9 mouse cellular contexts compared by ENCODE assay signal in genomic region chr1:64408807-64409582, GRCm38 (mm10).
DNase-seq lines count a peak whose midpoint lies in the region; ATAC-seq and TF ChIP-seq lines count a peak whose summit lies in the region.
"Had no signal": no experiment of that assay in that cellular context is flagged by ENCODE, and none has a peak within 500 bp of the region (broad histone marks: within the 10 kb centered on the region; RNA-seq: fewer than 3 reads in every experiment).

No protein-coding gene starts in this region.

- TF ChIP-seq CTCF in liver, postnatal 0 days (IDR thresholded peaks at IDR 0.05; ENCODE audit: low read depth): no peak

- no peak overlapping the region for H3K4me2 ChIP-seq in hindbrain, embryonic 15.5 days
- H3K4me2 ChIP-seq in hindbrain, embryonic 12.5 days (replicated peaks): no peak overlapping the region
- H3K4me2 ChIP-seq in liver, postnatal 0 days (ENCODE audit: low read depth, low read length): no peak overlapping the region
- no peak overlapping the region for H3K4me2 ChIP-seq in heart, embryonic 11.5 days

- no peaks in the 10 kb centered on the region for H3K36me3 ChIP-seq in hindbrain, embryonic 15.5 days
- no peaks in the 10 kb centered on the region for H3K36me3 ChIP-seq in hindbrain, embryonic 12.5 days
- H3K36me3 ChIP-seq in liver, postnatal 0 days (replicated peaks; ENCODE audit: insufficient read depth, low read length): no peaks in the 10 kb centered on the region
- H3K36me3 ChIP-seq in heart, embryonic 11.5 days (ENCODE audit: control insufficient read depth, insufficient read depth, low read length): no peaks in the 10 kb centered on the region

- H3K9me3 ChIP-seq in hindbrain, embryonic 15.5 days: no peaks in the 10 kb centered on the region
- H3K9me3 ChIP-seq in hindbrain, embryonic 12.5 days (replicated peaks): no peaks in the 10 kb centered on the region
- H3K9me3 ChIP-seq in liver, postnatal 0 days (ENCODE audit: low read length): no peaks in the 10 kb centered on the region
- H3K9me3 ChIP-seq in heart, embryonic 11.5 days (replicated peaks; ENCODE audit: control insufficient read depth, low read length): no peaks in the 10 kb centered on the region

- H3K9ac ChIP-seq in hindbrain, embryonic 15.5 days: no peak overlapping the region
- no peak overlapping the region for H3K9ac ChIP-seq in hindbrain, embryonic 12.5 days
- H3K9ac ChIP-seq in liver, postnatal 0 days (replicated peaks): no peak overlapping the region
- no peak overlapping the region for H3K9ac ChIP-seq in heart, embryonic 11.5 days (ENCODE audit: low read depth, low read length)

- 47% methylated on average over 4 of the region's 4 CpGs for WGBS in hindbrain, embryonic 15.5 days
- WGBS in hindbrain, embryonic 12.5 days: 72% methylated on average over 4 of the region's 4 CpGs
- WGBS in liver, postnatal 0 days (ENCODE audit: insufficient replicate concordance): 74% methylated on average over 4 of the region's 4 CpGs
- WGBS in heart, embryonic 11.5 days (ENCODE audit: insufficient replicate concordance): 73% methylated on average over 4 of the region's 4 CpGs

- peak; percentile 39 for DNase-seq in adrenal gland, adult 8-10 months
- DNase-seq in cerebellum, postnatal 25 days: peak; percentile 74 to 87
- DNase-seq in left cerebral cortex, adult 11 months (ENCODE audit: low spot score): peak; percentile 17
- DNase-seq in liver, postnatal 0 days: no peak

- peak; percentile 74; the same call in 1 of the 2 replicates for ATAC-seq in hindbrain, embryonic 15.5 days (ENCODE audit: low FRiP score, low read depth)
- no peak for ATAC-seq in hindbrain, embryonic 12.5 days (ENCODE audit: low FRiP score)
- ATAC-seq in liver, postnatal 0 days: no peak
- ATAC-seq in activated CD4-positive, CD25-positive, alpha-beta regulatory T cell, adult 4 months: no peak
- ATAC-seq in heart, embryonic 11.5 days (replicated peaks; ENCODE audit: insufficient number of reproducible peaks, low FRiP score, low TSS enrichment): no peak

- peak overlapping the region; percentile 51 for H3K27ac ChIP-seq in hindbrain, embryonic 15.5 days (replicated peaks)
- no peak overlapping the region for H3K27ac ChIP-seq in hindbrain, embryonic 12.5 days
- H3K27ac ChIP-seq in liver, postnatal 0 days (ENCODE audit: low read depth): no peak overlapping the region
- H3K27ac ChIP-seq in heart, embryonic 11.5 days (ENCODE audit: low read depth, low read length): no peak overlapping the region

- H3K4me3 ChIP-seq in hindbrain, embryonic 15.5 days: no peak overlapping the region
- H3K4me3 ChIP-seq in hindbrain, embryonic 12.5 days: no peak overlapping the region
- H3K4me3 ChIP-seq in liver, postnatal 0 days (ENCODE audit: low read depth, low read length): no peak overlapping the region
- H3K4me3 ChIP-seq in heart, embryonic 11.5 days (ENCODE audit: low read depth, low read length): no peak overlapping the region
- H3K4me3 ChIP-seq: myocyte had no signal

- H3K27me3 ChIP-seq in hindbrain, embryonic 15.5 days: no peaks in the 10 kb centered on the region
- H3K27me3 ChIP-seq in hindbrain, embryonic 12.5 days: no peaks in the 10 kb centered on the region
- H3K27me3 ChIP-seq in liver, postnatal 0 days (ENCODE audit: insufficient read depth, low read length): no peaks in the 10 kb centered on the region
- H3K27me3 ChIP-seq in heart, embryonic 11.5 days (ENCODE audit: control insufficient read depth, insufficient read depth, low read length): no peaks in the 10 kb centered on the region

- peaks cover 21% of the 10 kb centered on the region for H3K4me1 ChIP-seq in hindbrain, embryonic 15.5 days (replicated peaks)
- H3K4me1 ChIP-seq in hindbrain, embryonic 12.5 days: no peaks in the 10 kb centered on the region
- no peaks in the 10 kb centered on the region for H3K4me1 ChIP-seq in liver, postnatal 0 days (ENCODE audit: insufficient read depth)
- no peaks in the 10 kb centered on the region for H3K4me1 ChIP-seq in heart, embryonic 11.5 days (ENCODE audit: control insufficient read depth, insufficient read depth, low read length)

- TF ChIP-seq EP300 in liver, postnatal 0 days (IDR thresholded peaks at IDR 0.05; ENCODE audit: low read depth): no peak
